Mouse (Mus musculus) limb, embryonic 14.5 days (tissue): ENCODE data around the gene Trp53. TPM values are rescaled to one million over a fixed set of nuclear protein-coding genes. Genes with fewer than 3 reads are reported as not detected.

Source experiments
- ATAC-seq: fragments of 200-750 bp; cut with Nextera tagmentation; 2 replicates; pipeline ENCODE4 v1.8.0; 2017; ENCODE audit warnings: low read depth, moderate number of reproducible peaks, moderate TSS enrichment; ENCODE audit not compliant: low FRiP score
- DNase-seq: peaks from one replicate; pipeline ENCODE4 v3.0.0-alpha.2; 2015; ENCODE audit warnings: low spot score
- H3K27ac ChIP-seq: fragments of 300-500 bp; sonication (generic); replicated peaks from 2 replicates; pipeline ENCODE4 v1.5.1; 2014; ENCODE audit warnings: low read depth, mild to moderate bottlenecking, low read length, moderate library complexity, mixed read lengths
- H3K27me3 ChIP-seq: fragments of 300-500 bp; sonication (generic); 2 replicates; pipeline ENCODE4 v1.6.1; 2014; ENCODE audit warnings: low read length, mixed read lengths; ENCODE audit not compliant: control insufficient read depth, insufficient read depth
- H3K36me3 ChIP-seq: fragments of 300-500 bp; sonication (generic); 2 replicates; pipeline ENCODE4 v1.6.1; 2014; ENCODE audit warnings: mild to moderate bottlenecking, low read length, moderate library complexity, mixed read lengths; ENCODE audit not compliant: control insufficient read depth, insufficient read depth
- H3K4me1 ChIP-seq: fragments of 300-500 bp; sonication (generic); 2 replicates; pipeline ENCODE4 v1.6.1; 2014; ENCODE audit warnings: antibody characterized with exemption, low read length, mixed read lengths; ENCODE audit not compliant: control insufficient read depth, insufficient read depth
- H3K4me2 ChIP-seq: fragments of 300-500 bp; sonication (generic); replicated peaks from 2 replicates; pipeline ENCODE4 v1.6.1; 2014; ENCODE audit warnings: low read depth, mild to moderate bottlenecking, low read length, moderate library complexity; ENCODE audit not compliant: severe bottlenecking
- H3K4me3 ChIP-seq: fragments of 300-500 bp; sonication (generic); replicated peaks from 2 replicates; pipeline ENCODE4 v1.5.1; 2014; ENCODE audit warnings: low read length
- H3K9ac ChIP-seq: fragments of 300-500 bp; sonication (generic); 2 replicates; pipeline ENCODE4 v1.6.1; 2014; ENCODE audit warnings: mild to moderate bottlenecking, low read depth, low read length, moderate library complexity; ENCODE audit not compliant: severe bottlenecking
- H3K9me3 ChIP-seq: fragments of 300-500 bp; sonication (generic); 2 replicates; pipeline ENCODE4 v1.6.1; 2016; ENCODE audit warnings: low read length; ENCODE audit not compliant: control insufficient read depth
- POLR2A ChIP-seq: fragments of 200-500 bp; IDR thresholded peaks from 2 replicates; pipeline ENCODE4 v1.8.0; 2012; ENCODE audit warnings: inconsistent platforms, mild to moderate bottlenecking, moderate library complexity, borderline replicate concordance; ENCODE audit not compliant: insufficient read depth, insufficient read length; ENCODE audit errors: extremely low read depth
- WGBS: fragments of 180-500 bp; shearing (Covaris S2); extraction: QIAGEN DNeasy Blood & Tissue Kit; methylation state at CpG from one replicate; pipeline ENCODE4 v1.1.7; 2014; 5-methylcytosine and 5-hydroxymethylcytosine counted together
- polyA plus RNA-seq, 2 experiments: library from polyadenylated mRNA; depleted of rRNA in 1 of 2; stranded (reverse) in 1 of 2; unstranded in 1 of 2; fragments of >200 nt; fragmentation: Nextera tagmentation in 1 of 2; extraction: Ambion mirVana in 1 of 2; gene quantifications; 2 replicates each; pipeline versions ENCODE4 v1.2.1 to v1.2.3; 2012 to 2014

Gene Trp53
- polyA plus RNA-seq, 2 experiments: 138 to 173 TPM

DNA sequence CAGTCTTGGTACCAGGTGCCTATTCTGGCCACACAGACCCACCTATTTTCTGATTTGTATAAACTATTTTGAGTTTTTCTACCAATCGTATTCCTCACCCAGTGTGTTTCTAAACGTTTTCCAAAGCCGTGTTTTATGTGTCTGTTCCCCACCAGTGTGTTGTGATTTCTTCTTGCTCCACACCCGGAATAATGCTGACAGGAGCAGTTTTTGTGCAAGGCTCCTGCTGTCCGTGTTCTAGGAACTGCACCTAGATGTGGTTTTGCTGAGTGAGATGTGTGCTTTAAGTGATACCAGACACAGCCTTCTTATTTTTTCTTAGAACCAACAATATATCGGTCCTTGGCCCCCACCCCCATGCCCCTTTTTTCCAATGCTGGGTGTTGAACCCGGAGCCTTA, 3.8 kb downstream of the Trp53 start:
- DNase-seq (no peak), ATAC-seq (no peak)
- TF ChIP-seq POLR2A: no peak
- Histone ChIP-seq H3K27ac (no peak overlapping the region), H3K36me3 (peaks cover 42% of the 10 kb centered on the region), H3K4me1 (peaks cover 5% of the 10 kb centered on the region; the same call in 1 of the 2 replicates), H3K4me2 (no peak overlapping the region), H3K9me3 (no peaks in the 10 kb centered on the region), H3K9ac (no peak overlapping the region), H3K4me3 (no peak overlapping the region), H3K27me3 (no peaks in the 10 kb centered on the region)
- WGBS: 78% methylated on average over 7 of the region's 7 CpGs

DNA sequence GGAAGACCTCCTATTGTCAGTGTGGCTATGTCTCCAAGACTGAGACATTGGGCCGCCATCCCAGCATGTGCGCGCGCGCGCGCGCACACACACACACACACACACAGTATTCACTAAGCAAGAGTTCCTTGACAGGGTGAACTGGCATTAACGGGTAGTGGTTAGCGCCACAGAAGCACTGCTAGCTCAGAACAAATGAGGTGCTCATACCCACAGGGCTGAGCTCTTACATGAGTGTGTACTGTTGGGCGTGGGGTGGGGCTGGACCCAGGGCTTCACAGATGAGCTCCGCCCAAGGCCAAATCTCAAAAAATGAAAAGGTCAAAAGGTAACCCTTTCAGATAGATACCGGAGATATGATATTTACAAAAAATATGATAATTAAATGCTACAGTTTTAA, 4.8 kb downstream of the Trp53 start:
- ATAC-seq (no peak), DNase-seq (no peak)
- H3K27me3 ChIP-seq: no peaks in the 10 kb centered on the region
- no peak for TF ChIP-seq POLR2A
- no peak overlapping the region for H3K4me2 ChIP-seq
- H3K4me1 ChIP-seq: peaks cover 5% of the 10 kb centered on the region; the same call in 1 of the 2 replicates
- H3K4me3 ChIP-seq: no peak overlapping the region
- WGBS: 94% methylated on average over 13 of the region's 13 CpGs
- H3K27ac ChIP-seq: no peak overlapping the region
- H3K9ac ChIP-seq: no peak overlapping the region
- peaks cover 51% of the 10 kb centered on the region for H3K36me3 ChIP-seq
- H3K9me3 ChIP-seq: no peaks in the 10 kb centered on the region

DNA sequence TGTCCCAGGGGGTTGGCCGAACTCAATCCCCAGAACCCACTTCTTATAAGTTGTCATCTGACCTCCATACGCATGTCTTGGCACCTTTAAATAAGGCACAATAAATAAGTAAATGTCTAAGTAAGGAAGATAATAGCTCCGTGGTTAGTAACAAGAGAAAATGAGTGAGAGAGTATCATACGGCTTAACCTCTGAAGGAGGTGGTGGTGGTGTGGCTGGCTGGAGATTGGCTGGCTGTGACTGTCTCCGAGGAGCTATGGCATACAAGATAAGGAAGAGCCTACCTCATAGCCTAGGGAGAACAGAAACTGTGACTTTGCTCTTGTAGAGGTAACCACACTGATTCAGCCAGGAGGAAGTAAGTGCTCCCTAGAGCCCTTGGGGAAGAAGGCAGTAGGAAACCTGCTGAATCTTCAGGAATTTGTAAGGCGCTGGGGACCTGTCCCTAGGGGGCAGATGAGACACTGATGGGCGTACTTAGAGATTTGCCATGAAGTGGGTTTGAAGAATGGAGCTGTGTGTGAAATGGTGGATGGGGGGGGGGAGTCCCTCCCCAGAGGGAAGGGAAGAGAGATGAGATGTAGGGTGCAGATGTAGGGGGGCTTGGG, 5.7 kb downstream of the Trp53 start:
- DNase-seq: no peak
- H3K27ac ChIP-seq: no peak overlapping the region
- H3K9ac ChIP-seq: no peak overlapping the region
- no peak overlapping the region for H3K4me2 ChIP-seq
- WGBS: 89% methylated on average over 7 of the region's 7 CpGs
- H3K4me3 ChIP-seq: no peak overlapping the region
- H3K27me3 ChIP-seq: no peaks in the 10 kb centered on the region
- peaks cover 5% of the 10 kb centered on the region; the same call in 1 of the 2 replicates for H3K4me1 ChIP-seq
- no peak for TF ChIP-seq POLR2A
- no peak for ATAC-seq
- no peaks in the 10 kb centered on the region for H3K9me3 ChIP-seq
- peaks cover 60% of the 10 kb centered on the region for H3K36me3 ChIP-seq

DNA sequence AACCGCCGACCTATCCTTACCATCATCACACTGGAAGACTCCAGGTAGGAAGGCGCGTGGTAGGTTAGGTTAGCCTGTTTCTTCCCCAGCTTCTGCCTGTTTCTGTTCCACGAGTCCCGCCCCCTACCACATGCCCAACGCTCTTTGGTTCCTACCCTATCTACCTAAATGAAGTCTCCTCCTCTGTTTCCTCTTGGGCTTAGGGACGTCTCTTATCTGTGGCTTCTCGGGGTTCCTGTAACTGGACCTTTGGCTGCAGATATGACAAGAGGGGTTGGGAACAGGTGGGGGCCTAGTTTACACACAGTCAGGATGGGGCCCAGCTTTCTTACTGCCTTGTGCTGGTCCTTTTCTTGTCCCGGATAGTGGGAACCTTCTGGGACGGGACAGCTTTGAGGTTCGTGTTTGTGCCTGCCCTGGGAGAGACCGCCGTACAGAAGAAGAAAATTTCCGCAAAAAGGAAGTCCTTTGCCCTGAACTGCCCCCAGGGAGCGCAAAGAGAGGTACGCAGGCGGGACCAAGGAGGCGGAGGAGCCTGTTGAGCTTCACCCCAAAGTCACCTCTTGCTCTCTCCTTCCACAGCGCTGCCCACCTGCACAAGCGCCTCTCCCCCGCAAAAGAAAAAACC, 9.2 kb downstream of the Trp53 start:
- ATAC-seq: no peak
- peaks cover 63% of the 10 kb centered on the region for H3K36me3 ChIP-seq
- no peak overlapping the region for H3K9ac ChIP-seq
- no peak overlapping the region for H3K4me3 ChIP-seq
- H3K27ac ChIP-seq: no peak overlapping the region
- no peaks in the 10 kb centered on the region for H3K27me3 ChIP-seq
- H3K4me1 ChIP-seq: no peaks in the 10 kb centered on the region
- H3K9me3 ChIP-seq: no peaks in the 10 kb centered on the region
- 91% methylated on average over 22 of the region's 22 CpGs for WGBS
- no peak for DNase-seq
- TF ChIP-seq POLR2A: no peak
- no peak overlapping the region for H3K4me2 ChIP-seq

DNA sequence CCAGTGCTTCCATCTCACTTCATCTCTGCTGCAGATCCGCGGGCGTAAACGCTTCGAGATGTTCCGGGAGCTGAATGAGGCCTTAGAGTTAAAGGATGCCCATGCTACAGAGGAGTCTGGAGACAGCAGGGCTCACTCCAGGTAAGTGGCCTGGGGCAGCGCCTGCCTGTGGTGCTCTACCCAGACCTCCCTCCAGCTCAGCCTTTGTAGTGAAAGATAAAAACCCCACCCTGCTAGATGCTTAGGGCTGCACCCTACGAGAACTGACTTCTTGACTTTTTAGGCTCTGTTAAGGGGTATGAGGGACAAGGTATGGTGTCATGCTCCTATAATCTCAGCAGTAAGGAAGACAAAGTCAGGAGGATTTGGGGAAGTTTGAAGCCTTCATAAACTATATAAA, 10.5 kb downstream of the Trp53 start:
- no peak overlapping the region for H3K9ac ChIP-seq
- H3K36me3 ChIP-seq: peaks cover 66% of the 10 kb centered on the region
- H3K4me3 ChIP-seq: no peak overlapping the region
- DNase-seq (no peak), ATAC-seq (no peak)
- no peaks in the 10 kb centered on the region for H3K9me3 ChIP-seq
- H3K4me1 ChIP-seq: no peaks in the 10 kb centered on the region
- no peak overlapping the region for H3K4me2 ChIP-seq
- H3K27ac ChIP-seq: no peak overlapping the region
- H3K27me3 ChIP-seq: no peaks in the 10 kb centered on the region
- no peak for TF ChIP-seq POLR2A
- WGBS: 93% methylated on average over 8 of the region's 8 CpGs

DNA sequence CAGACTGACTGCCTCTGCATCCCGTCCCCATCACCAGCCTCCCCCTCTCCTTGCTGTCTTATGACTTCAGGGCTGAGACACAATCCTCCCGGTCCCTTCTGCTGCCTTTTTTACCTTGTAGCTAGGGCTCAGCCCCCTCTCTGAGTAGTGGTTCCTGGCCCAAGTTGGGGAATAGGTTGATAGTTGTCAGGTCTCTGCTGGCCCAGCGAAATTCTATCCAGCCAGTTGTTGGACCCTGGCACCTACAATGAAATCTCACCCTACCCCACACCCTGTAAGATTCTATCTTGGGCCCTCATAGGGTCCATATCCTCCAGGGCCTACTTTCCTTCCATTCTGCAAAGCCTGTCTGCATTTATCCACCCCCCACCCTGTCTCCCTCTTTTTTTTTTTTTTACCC, 11.3 kb downstream of the Trp53 start:
- Histone ChIP-seq H3K4me1 (no peaks in the 10 kb centered on the region), H3K36me3 (peaks cover 61% of the 10 kb centered on the region), H3K9ac (no peak overlapping the region), H3K27me3 (no peaks in the 10 kb centered on the region), H3K4me2 (no peak overlapping the region), H3K4me3 (no peak overlapping the region), H3K27ac (no peak overlapping the region), H3K9me3 (no peaks in the 10 kb centered on the region)
- DNase-seq (no peak), ATAC-seq (no peak)
- 94% methylated on average over 3 of the region's 3 CpGs for WGBS
- TF ChIP-seq POLR2A: no peak
